Mouse (Mus musculus): ENCODE measurements around the gene Capn15. TPM values are rescaled to one million over a fixed set of nuclear protein-coding genes. Genes with fewer than 3 reads are reported as not detected.

Capn15 gene
- polyA plus RNA-seq, 1 experiment from 2014 or later: 21.1 TPM

DNA sequence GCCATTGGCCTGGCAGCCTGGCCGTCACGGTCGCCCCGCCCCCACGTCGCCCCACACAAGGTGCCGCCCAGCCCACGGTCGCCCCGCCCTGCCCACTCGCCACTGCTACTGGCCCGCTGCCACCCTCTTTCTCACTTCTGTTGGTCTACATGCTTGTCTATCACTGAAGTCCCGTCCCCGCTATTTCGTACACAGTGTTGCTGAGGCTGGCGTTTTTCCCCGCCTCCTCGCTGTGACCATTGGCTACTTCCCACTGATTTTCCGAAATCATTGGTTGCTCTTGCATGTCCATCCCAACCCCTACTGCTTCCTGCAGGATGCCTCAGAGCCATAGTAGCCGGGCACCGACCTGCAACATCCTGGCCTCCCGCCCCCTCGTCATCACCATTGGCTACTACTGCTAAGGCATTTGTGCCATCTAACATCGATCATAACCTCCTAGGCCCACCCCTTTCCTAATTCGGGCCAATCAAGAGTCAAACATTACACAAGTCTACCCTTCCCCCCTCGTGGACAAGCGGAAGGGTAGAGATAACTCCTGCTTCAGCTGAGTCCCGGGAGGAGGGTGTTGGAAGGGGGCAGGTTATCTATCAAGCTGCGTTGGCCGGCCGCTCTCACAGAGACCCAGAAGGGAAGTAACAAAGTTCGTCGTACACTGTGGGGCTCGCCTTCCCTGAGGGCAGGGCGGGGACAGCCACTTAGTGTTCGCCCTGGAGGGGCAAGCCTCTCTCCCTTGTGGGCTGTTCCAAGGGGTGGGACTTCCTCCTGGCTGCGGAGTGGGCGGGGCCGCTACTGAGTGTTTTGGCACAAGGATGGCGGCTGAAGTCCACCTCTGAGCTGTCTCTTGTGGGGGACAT, 65.6 kb downstream of the Capn15 start:
- Histone ChIP-seq H3K9ac (ENCODE audit: low read length) (peak overlapping the region; percentile 85), H3K27ac (ENCODE audit: low read length) (peak overlapping the region; percentile 95), H3K4me3 (ENCODE audit: low read length) (peak overlapping the region; percentile 98), H3K4me2 (ENCODE audit: low read depth, low read length) (peak overlapping the region; percentile 82), H3K36me3 (ENCODE audit: control insufficient read depth, insufficient read depth, low read length) (peaks cover 6% of the 10 kb centered on the region; the same call in 1 of the 2 replicates), H3K4me1 (replicated peaks; ENCODE audit: control insufficient read depth, insufficient read depth, low read length) (peaks cover 16% of the 10 kb centered on the region), H3K27me3 (ENCODE audit: control insufficient read depth, insufficient read depth, low read depth, low read length) (no peaks in the 10 kb centered on the region), H3K9me3 (ENCODE audit: control insufficient read depth, low read length) (no peaks in the 10 kb centered on the region)
- ATAC-seq (ENCODE audit: low read depth): peak; percentile 97
- WGBS: under 1% methylated on average over 38 of the region's 40 CpGs

DNA sequence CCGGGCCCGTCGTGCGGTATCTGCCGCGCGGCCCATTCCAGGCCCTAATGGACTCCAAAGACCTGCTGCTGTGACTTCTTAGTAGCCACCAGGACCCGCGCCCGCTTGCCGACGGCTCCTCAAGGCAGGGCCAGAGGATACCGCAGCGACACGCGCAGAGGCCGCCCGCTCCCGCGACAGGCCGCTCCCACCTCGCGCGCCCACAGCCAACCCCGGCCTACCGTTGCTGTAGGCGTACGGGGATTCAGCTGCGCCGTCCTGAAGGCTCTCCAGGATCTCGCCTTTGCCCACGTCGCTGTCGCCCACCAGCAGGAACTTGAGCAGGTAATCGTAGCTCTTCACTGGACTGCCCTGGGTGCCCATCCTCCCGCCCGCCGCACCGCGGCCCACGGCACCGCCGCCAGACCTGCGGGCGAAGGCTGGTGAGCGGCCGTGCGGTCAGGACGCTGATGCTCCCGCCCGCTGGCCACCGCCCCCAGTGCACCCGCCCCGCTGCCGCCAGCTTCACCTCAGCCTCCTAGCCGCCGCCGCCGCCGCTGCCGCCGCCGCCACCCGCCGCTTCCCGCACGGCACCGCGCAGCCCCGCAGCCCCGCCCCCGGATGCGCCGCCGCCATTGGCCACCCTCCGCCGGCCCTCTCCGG, 66.3 kb downstream of the Capn15 start, which contains the start of gene Rab40c:
Gene Rab40c, minus strand, starts transcription at position 584 of the 642 bp plus-strand sequence.
- ATAC-seq (ENCODE audit: low read depth): no peak
- no peaks in the 10 kb centered on the region for H3K27me3 ChIP-seq (ENCODE audit: control insufficient read depth, insufficient read depth, low read depth, low read length)
- H3K4me2 ChIP-seq (ENCODE audit: low read depth, low read length): peak within 1 kb of the TSS; percentile 94
- peak within 1 kb of the TSS; percentile 95 for H3K27ac ChIP-seq (ENCODE audit: low read length)
- no peaks in the 10 kb centered on the region for H3K9me3 ChIP-seq (ENCODE audit: control insufficient read depth, low read length)
- H3K9ac ChIP-seq (ENCODE audit: low read length): peak within 1 kb of the TSS; percentile 95
- 0% methylated on average over 50 of the region's 78 CpGs for WGBS
- peaks cover 6% of the 10 kb centered on the region; the same call in 1 of the 2 replicates for H3K36me3 ChIP-seq (ENCODE audit: control insufficient read depth, insufficient read depth, low read length)
- H3K4me1 ChIP-seq (replicated peaks; ENCODE audit: control insufficient read depth, insufficient read depth, low read length): peaks cover 22% of the 10 kb centered on the region
- H3K4me3 ChIP-seq (ENCODE audit: low read length): peak within 1 kb of the TSS; percentile 98

DNA sequence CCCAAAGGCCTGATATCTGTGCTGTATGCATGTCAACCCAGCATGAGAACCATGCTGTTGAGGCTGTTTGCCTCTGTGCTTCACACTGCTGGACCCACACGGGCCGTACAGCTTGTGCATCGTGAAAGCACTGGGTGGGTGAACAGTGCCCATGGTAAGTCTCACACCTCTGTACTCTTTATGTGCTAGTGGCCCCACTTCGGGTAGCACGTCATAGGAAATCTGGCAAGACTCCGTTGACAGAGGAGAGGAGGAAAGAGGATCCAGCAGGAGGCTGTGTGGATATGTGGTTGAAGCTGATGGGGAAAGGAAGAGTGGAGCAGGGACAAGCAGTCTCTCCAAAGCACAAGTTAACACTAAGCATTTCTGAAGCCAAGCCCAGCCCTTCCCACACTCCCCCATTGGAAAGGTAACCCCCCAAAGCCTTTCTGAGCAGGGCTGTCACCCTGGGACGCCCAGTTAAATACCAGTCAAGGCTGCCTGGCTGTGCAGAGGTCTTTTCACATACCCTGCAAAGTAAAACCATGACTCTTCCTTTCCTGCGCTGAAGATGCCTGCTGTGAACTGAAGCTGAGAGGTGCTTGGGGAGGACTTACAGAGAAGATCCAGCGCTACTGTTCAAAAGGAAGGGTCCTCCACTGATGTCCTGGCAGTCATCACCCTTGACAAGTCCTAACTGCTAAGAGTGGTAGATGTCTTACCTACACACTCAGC, 67.4 kb downstream of the Capn15 start:
- Histone ChIP-seq H3K4me1 (replicated peaks; ENCODE audit: control insufficient read depth, insufficient read depth, low read length) (peaks cover 27% of the 10 kb centered on the region), H3K36me3 (ENCODE audit: control insufficient read depth, insufficient read depth, low read length) (peaks cover 6% of the 10 kb centered on the region; the same call in 1 of the 2 replicates), H3K4me2 (ENCODE audit: low read depth, low read length) (peak overlapping the region; percentile 94), H3K4me3 (ENCODE audit: low read length) (peak overlapping the region; percentile 98), H3K27ac (ENCODE audit: low read length) (no peak overlapping the region), H3K27me3 (ENCODE audit: control insufficient read depth, insufficient read depth, low read depth, low read length) (no peaks in the 10 kb centered on the region), H3K9ac (ENCODE audit: low read length) (peak overlapping the region; percentile 95), H3K9me3 (ENCODE audit: control insufficient read depth, low read length) (no peaks in the 10 kb centered on the region)
- no peak for ATAC-seq (ENCODE audit: low read depth)
- 82% methylated on average over 9 of the region's 9 CpGs for WGBS

DNA sequence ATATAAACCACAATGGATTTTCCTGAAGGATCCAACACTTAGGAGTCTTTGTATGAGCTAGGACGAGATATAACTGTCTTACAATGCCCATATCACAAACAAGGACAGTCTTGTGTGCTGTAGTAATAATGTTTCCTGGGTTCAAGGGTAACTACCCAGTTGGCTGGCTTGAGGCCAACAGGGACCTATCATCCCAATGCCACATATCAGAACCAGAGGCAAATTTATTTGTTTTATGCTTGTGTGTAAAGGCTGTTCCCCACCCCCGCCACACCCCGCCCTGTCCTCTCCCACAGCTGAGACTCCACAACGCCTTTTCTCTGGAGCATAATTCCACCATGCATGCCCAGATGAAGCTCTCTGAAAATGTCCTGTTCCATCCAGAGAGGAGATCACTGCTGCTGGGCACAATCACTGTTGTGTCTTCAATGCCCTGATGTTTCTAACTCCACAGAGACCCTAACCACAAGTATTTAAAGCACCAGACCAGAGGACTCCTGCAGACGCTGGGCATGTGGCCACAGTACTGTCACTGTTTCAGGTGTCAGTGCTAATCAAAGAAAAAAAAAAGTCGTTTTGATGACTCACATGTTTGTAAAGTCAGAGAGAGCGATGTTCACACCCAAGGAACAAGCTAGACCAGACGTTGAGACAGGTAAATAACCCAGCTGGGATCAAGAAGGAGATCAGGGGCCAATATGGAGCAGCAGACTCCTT, 68.5 kb downstream of the Capn15 start:
- no peak for ATAC-seq (ENCODE audit: low read depth)
- H3K36me3 ChIP-seq (ENCODE audit: control insufficient read depth, insufficient read depth, low read length): peaks cover 6% of the 10 kb centered on the region; the same call in 1 of the 2 replicates
- H3K9me3 ChIP-seq (ENCODE audit: control insufficient read depth, low read length): no peaks in the 10 kb centered on the region
- 72% methylated on average over 8 of the region's 8 CpGs for WGBS
- no peak overlapping the region for H3K4me2 ChIP-seq (ENCODE audit: low read depth, low read length)
- no peaks in the 10 kb centered on the region for H3K27me3 ChIP-seq (ENCODE audit: control insufficient read depth, insufficient read depth, low read depth, low read length)
- no peak overlapping the region for H3K4me3 ChIP-seq (ENCODE audit: low read length)
- H3K27ac ChIP-seq (ENCODE audit: low read length): no peak overlapping the region
- H3K9ac ChIP-seq (ENCODE audit: low read length): no peak overlapping the region
- H3K4me1 ChIP-seq (replicated peaks; ENCODE audit: control insufficient read depth, insufficient read depth, low read length): peaks cover 27% of the 10 kb centered on the region

DNA sequence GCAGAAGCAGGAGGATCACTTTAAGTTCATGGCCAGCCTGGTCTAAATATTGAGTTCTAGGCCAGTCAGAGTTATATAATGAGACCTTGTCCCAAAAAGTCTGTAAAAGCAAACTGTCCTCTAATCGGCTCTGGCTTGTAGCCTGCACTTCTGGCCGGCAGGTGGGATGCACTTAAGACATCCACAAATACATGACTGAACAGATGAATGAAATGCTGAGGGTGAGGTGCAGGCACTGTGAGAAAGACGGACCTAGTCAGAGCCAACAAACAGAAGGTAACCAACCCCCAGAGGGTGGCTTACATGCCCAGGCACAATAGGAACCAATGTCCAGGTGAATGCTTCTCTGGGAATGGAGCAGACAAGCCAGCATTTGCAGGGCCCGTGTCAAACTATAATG, 71.3 kb downstream of the Capn15 start:
- Histone ChIP-seq H3K27me3 (ENCODE audit: control insufficient read depth, insufficient read depth, low read depth, low read length) (no peaks in the 10 kb centered on the region), H3K36me3 (ENCODE audit: control insufficient read depth, insufficient read depth, low read length) (peaks cover 6% of the 10 kb centered on the region; the same call in 1 of the 2 replicates), H3K9ac (ENCODE audit: low read length) (no peak overlapping the region), H3K4me3 (ENCODE audit: low read length) (no peak overlapping the region), H3K9me3 (ENCODE audit: control insufficient read depth, low read length) (no peaks in the 10 kb centered on the region), H3K4me2 (ENCODE audit: low read depth, low read length) (no peak overlapping the region), H3K27ac (ENCODE audit: low read length) (no peak overlapping the region), H3K4me1 (replicated peaks; ENCODE audit: control insufficient read depth, insufficient read depth, low read length) (peaks cover 23% of the 10 kb centered on the region)
- ATAC-seq (ENCODE audit: low read depth): no peak
- WGBS: 75% methylated on average over 4 of the region's 4 CpGs

DNA sequence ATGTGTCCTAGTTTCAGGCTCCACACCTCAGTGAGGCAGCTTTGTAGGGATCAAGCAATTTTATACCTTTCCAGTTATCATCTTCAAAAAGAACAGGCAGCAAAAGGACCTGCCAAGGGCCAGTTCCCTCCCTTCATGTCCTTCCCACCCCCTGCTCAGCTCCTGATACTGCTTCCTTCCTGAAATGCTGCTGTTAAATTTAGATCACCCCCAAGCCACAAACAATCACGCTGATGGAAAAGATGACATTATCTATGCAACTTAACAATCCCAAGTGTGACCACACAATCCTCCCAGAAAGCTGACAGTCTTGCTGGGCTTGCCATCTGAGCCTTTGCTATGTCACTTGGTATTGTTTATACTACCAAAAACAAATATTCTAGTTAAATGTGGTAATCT, 71.7 kb downstream of the Capn15 start:
- H3K27me3 ChIP-seq (ENCODE audit: control insufficient read depth, insufficient read depth, low read depth, low read length): no peaks in the 10 kb centered on the region
- 42% methylated on average over 1 of the region's 1 CpGs for WGBS
- peaks cover 6% of the 10 kb centered on the region; the same call in 1 of the 2 replicates for H3K36me3 ChIP-seq (ENCODE audit: control insufficient read depth, insufficient read depth, low read length)
- no peaks in the 10 kb centered on the region for H3K9me3 ChIP-seq (ENCODE audit: control insufficient read depth, low read length)
- peaks cover 22% of the 10 kb centered on the region for H3K4me1 ChIP-seq (replicated peaks; ENCODE audit: control insufficient read depth, insufficient read depth, low read length)
- H3K4me2 ChIP-seq (ENCODE audit: low read depth, low read length): no peak overlapping the region
- H3K27ac ChIP-seq (ENCODE audit: low read length): no peak overlapping the region
- H3K4me3 ChIP-seq (ENCODE audit: low read length): no peak overlapping the region
- H3K9ac ChIP-seq (ENCODE audit: low read length): no peak overlapping the region
- ATAC-seq (ENCODE audit: low read depth): no peak

DNA sequence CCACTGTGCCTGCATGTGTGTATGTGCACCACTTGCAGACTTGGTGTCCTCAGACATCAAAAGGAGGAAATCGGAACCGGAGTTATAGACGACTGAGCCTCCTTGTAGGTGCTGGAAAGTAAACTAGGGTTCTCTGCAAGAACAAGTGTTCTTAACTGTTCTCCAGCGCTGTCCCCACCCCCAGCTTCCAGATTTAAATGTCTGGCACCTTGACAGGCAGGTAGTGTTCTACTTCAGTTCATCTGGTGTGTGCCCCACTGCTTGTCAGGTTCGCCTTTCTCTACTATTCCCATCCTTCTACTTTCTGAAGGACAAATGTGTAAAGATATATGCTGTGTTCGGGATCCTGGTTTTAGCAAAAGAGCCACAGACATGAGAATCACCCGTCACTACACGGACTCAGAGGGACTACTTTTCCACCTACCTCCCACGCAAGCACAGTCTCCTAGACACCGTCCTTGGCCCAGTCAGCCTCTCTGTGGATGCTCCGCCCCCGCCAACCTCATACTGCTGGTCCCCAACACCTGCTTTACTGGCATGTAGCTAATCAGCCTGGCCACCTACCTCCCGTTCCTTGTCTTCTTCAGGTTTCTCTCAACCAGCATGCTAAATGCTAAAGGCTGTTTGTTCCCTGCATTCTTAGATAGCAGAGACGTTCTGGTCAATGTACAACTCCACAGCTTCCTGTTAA, 72.3 kb downstream of the Capn15 start:
- Histone ChIP-seq H3K27ac (ENCODE audit: low read length) (no peak overlapping the region), H3K9me3 (ENCODE audit: control insufficient read depth, low read length) (no peaks in the 10 kb centered on the region), H3K9ac (ENCODE audit: low read length) (no peak overlapping the region), H3K4me3 (ENCODE audit: low read length) (no peak overlapping the region), H3K4me2 (ENCODE audit: low read depth, low read length) (no peak overlapping the region), H3K36me3 (ENCODE audit: control insufficient read depth, insufficient read depth, low read length) (peaks cover 6% of the 10 kb centered on the region; the same call in 1 of the 2 replicates), H3K27me3 (ENCODE audit: control insufficient read depth, insufficient read depth, low read depth, low read length) (no peaks in the 10 kb centered on the region), H3K4me1 (replicated peaks; ENCODE audit: control insufficient read depth, insufficient read depth, low read length) (peaks cover 17% of the 10 kb centered on the region)
- WGBS: 77% methylated on average over 14 of the region's 14 CpGs
- no peak for ATAC-seq (ENCODE audit: low read depth)

DNA sequence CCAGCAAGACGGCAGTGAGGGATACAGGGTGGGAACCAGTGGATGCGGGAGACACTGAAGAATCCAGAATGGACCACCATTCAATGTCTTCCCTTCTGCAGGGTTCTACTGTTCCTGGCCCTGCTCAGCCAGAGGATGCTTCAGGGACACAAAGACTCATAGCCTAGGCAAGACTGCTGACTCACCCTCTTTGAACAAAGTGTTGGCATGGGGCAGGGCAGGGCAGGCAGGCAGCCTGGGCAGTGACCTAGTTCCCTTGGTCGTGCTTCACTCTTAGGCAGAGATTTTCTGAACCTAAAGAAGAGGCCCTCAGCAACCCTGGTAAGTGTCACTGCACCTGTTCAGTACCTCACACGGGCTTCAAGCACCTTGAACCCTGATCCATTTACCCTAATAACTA, 73.8 kb downstream of the Capn15 start:
- Histone ChIP-seq H3K27me3 (ENCODE audit: control insufficient read depth, insufficient read depth, low read depth, low read length) (no peaks in the 10 kb centered on the region), H3K36me3 (ENCODE audit: control insufficient read depth, insufficient read depth, low read length) (peaks cover 2% of the 10 kb centered on the region; the same call in 1 of the 2 replicates), H3K9me3 (ENCODE audit: control insufficient read depth, low read length) (no peaks in the 10 kb centered on the region), H3K9ac (ENCODE audit: low read length) (no peak overlapping the region), H3K4me2 (ENCODE audit: low read depth, low read length) (no peak overlapping the region), H3K27ac (ENCODE audit: low read length) (no peak overlapping the region), H3K4me3 (ENCODE audit: low read length) (no peak overlapping the region), H3K4me1 (replicated peaks; ENCODE audit: control insufficient read depth, insufficient read depth, low read length) (peaks cover 11% of the 10 kb centered on the region; the same call in 1 of the 2 replicates)
- WGBS: 83% methylated on average over 4 of the region's 4 CpGs
- ATAC-seq (ENCODE audit: low read depth): no peak
